Mouse (Mus musculus) CH12.LX (cell line): ENCODE measurements around the gene Tstd1. TPM values are rescaled to one million over a fixed set of nuclear protein-coding genes. Genes with fewer than 3 reads are reported as not detected.

Experiments used
- DNase-seq: peaks from one replicate; pipeline ENCODE4 v3.0.0-alpha.2; 2013; ENCODE audit errors: extremely low read depth
- H3K27ac ChIP-seq: 2 replicates; pipeline ENCODE4 v1.5.1; 2012; ENCODE audit warnings: low read depth, mild to moderate bottlenecking, control low read depth, moderate library complexity; ENCODE audit not compliant: insufficient read depth
- H3K27me3 ChIP-seq: replicated peaks from 2 replicates; pipeline ENCODE3; 2012; ENCODE audit warnings: inconsistent platforms
- H3K36me3 ChIP-seq, 2 experiments: replicated peaks in 1 of 2; 2 replicates each; pipeline versions ENCODE3 to v1.6.1; 2012; ENCODE audit warnings: inconsistent platforms in 1 of 2, low read length in 1 of 2, mild to moderate bottlenecking in 1 of 2, mixed read lengths in 1 of 2, moderate library complexity in 1 of 2; ENCODE audit not compliant: control insufficient read depth in 1 of 2, insufficient read depth in 1 of 2
- H3K4me1 ChIP-seq, 2 experiments: 2 replicates each; pipeline ENCODE4 v1.6.1; 2012; ENCODE audit warnings: inconsistent platforms in 1 of 2, moderate library complexity in 1 of 2; ENCODE audit not compliant: insufficient read depth in 2 of 2, control insufficient read depth in 1 of 2
- H3K4me2 ChIP-seq: 2 replicates; pipeline ENCODE4 v1.6.1; 2012; ENCODE audit warnings: low read depth, mild to moderate bottlenecking, control low read depth; ENCODE audit not compliant: poor library complexity, insufficient read depth, severe bottlenecking
- H3K4me3 ChIP-seq, 3 experiments: fragments of 150-350 bp in 1 of 3; sonication (generic) in 1 of 3; replicated peaks in 1 of 3; 2 replicates each; pipeline versions ENCODE3 to v1.5.1; 2011 to 2012; ENCODE audit warnings: low read depth in 2 of 3, low read length in 2 of 3, mild to moderate bottlenecking in 2 of 3, moderate library complexity in 2 of 3, control low read depth in 1 of 3, improper control_type of control experiment in 1 of 3, inconsistent platforms in 1 of 3, mixed read lengths in 1 of 3; ENCODE audit not compliant: poor library complexity in 1 of 3
- H3K79me2 ChIP-seq: replicated peaks from 2 replicates; pipeline ENCODE4 v1.6.1; 2012; ENCODE audit warnings: mild to moderate bottlenecking, moderate library complexity; ENCODE audit not compliant: control insufficient read depth, poor library complexity, insufficient read depth, severe bottlenecking; ENCODE audit errors: extremely low read depth
- H3K9ac ChIP-seq: 2 replicates; pipeline ENCODE4 v1.6.1; 2012; ENCODE audit warnings: low read depth, mild to moderate bottlenecking, control low read depth, moderate library complexity; ENCODE audit not compliant: insufficient read depth
- H3K9me3 ChIP-seq: replicated peaks from 2 replicates; pipeline ENCODE3; 2012; ENCODE audit warnings: low read length, inconsistent platforms, mixed read lengths
- CHD1 ChIP-seq: IDR thresholded peaks from 2 replicates; pipeline ENCODE4 v1.6.1; 2012; ENCODE audit warnings: low read depth, low read length, improper control_type of control experiment, inconsistent platforms
- CHD2 ChIP-seq: IDR thresholded peaks from 2 replicates; pipeline ENCODE4 v1.6.1; 2011; ENCODE audit warnings: low read length, improper control_type of control experiment
- CTCF ChIP-seq, 2 experiments: IDR thresholded peaks in 1 of 2; conservative IDR thresholded peaks in 1 of 2; 2 replicates each; pipeline ENCODE4 v1.5.1; 2011 to 2012; ENCODE audit warnings: low read depth in 2 of 2, low read length in 2 of 2, improper control_type of control experiment in 1 of 2, inconsistent platforms in 1 of 2, mild to moderate bottlenecking in 1 of 2, moderate library complexity in 1 of 2
- E2F4 ChIP-seq: IDR thresholded peaks from 2 replicates; pipeline ENCODE4 v1.6.1; 2011; ENCODE audit warnings: low read depth, low read length, improper control_type of control experiment; ENCODE audit not compliant: insufficient replicate concordance
- EP300 ChIP-seq: IDR thresholded peaks from 2 replicates; pipeline ENCODE4 v1.6.1; 2011; ENCODE audit warnings: low read length, improper control_type of control experiment
- ETS1 ChIP-seq: conservative IDR thresholded peaks from 2 replicates; pipeline ENCODE4 v1.6.1; 2012; ENCODE audit warnings: low read depth, mild to moderate bottlenecking, inconsistent platforms, low read length, improper control_type of control experiment, moderate library complexity
- GABPA ChIP-seq: IDR thresholded peaks from 2 replicates; pipeline ENCODE4 v1.6.1; 2012; ENCODE audit warnings: low read depth, low read length, improper control_type of control experiment, inconsistent platforms; ENCODE audit not compliant: insufficient replicate concordance
- JUN ChIP-seq: IDR thresholded peaks from 2 replicates; pipeline ENCODE4 v1.6.1; 2011; ENCODE audit warnings: low read depth, mild to moderate bottlenecking, low read length, improper control_type of control experiment, moderate library complexity; ENCODE audit not compliant: insufficient read depth
- KAT2A ChIP-seq: IDR thresholded peaks from 2 replicates; pipeline ENCODE4 v1.6.1; 2012; ENCODE audit warnings: low read length, improper control_type of control experiment, inconsistent platforms; ENCODE audit not compliant: insufficient replicate concordance
- MAX ChIP-seq: IDR thresholded peaks from 2 replicates; pipeline ENCODE4 v1.6.1; 2011; ENCODE audit warnings: low read length, improper control_type of control experiment
- MAZ ChIP-seq: IDR thresholded peaks from 2 replicates; pipeline ENCODE4 v1.6.1; 2012; ENCODE audit warnings: low read depth, mild to moderate bottlenecking, inconsistent platforms, low read length, improper control_type of control experiment, moderate library complexity
- MXI1 ChIP-seq: IDR thresholded peaks from 2 replicates; pipeline ENCODE4 v1.6.1; 2011; ENCODE audit warnings: mild to moderate bottlenecking, low read depth, low read length, improper control_type of control experiment
- NRF1 ChIP-seq: IDR thresholded peaks from 2 replicates; pipeline ENCODE4 v1.6.1; 2014; ENCODE audit warnings: low read depth, mild to moderate bottlenecking, inconsistent platforms, low read length, improper control_type of control experiment, moderate library complexity
- POLR2A ChIP-seq: IDR thresholded peaks from 2 replicates; pipeline ENCODE4 v1.6.1; 2011; ENCODE audit warnings: low read depth, mild to moderate bottlenecking, improper control_type of control experiment, low read length
- POLR2AphosphoS2 ChIP-seq: IDR thresholded peaks from 2 replicates; pipeline ENCODE4 v1.6.1; 2011; ENCODE audit warnings: low read depth, low read length, improper control_type of control experiment
- TBP ChIP-seq: conservative IDR thresholded peaks from 2 replicates; pipeline ENCODE4 v1.6.1; 2011; ENCODE audit warnings: low read depth, low read length, improper control_type of control experiment
- UBTF ChIP-seq: IDR thresholded peaks from 2 replicates; pipeline ENCODE4 v1.6.1; 2012; ENCODE audit warnings: low read depth, mild to moderate bottlenecking, inconsistent platforms, low read length, improper control_type of control experiment, moderate library complexity
- USF2 ChIP-seq: conservative IDR thresholded peaks from 2 replicates; pipeline ENCODE4 v1.6.1; 2011; ENCODE audit warnings: low read depth, low read length, improper control_type of control experiment
- ZC3H11A ChIP-seq: IDR thresholded peaks from 2 replicates; pipeline ENCODE4 v1.6.1; 2012; ENCODE audit warnings: low read depth, mild to moderate bottlenecking, inconsistent platforms, low read length, improper control_type of control experiment
- ZKSCAN1 ChIP-seq: IDR thresholded peaks from 2 replicates; pipeline ENCODE4 v1.6.1; 2012; ENCODE audit warnings: low read depth, inconsistent platforms, low read length, improper control_type of control experiment, borderline replicate concordance
- ZNF384 ChIP-seq: IDR thresholded peaks from 2 replicates; pipeline ENCODE4 v1.6.1; 2012; ENCODE audit warnings: low read depth, low read length, improper control_type of control experiment, inconsistent platforms
- dilution Hi-C: fragments of 300-500 bp; cut with MboI; formaldehyde crosslinking; loops from 2 replicates; pipeline ENCODE4 v1.14.3; 2020; ENCODE audit warnings: low sequenced_read_pairs; ENCODE audit not compliant: extremely low pct_unique_long_range_greater_than_20kb, extremely low pct_ligation_motif_present
- in situ Hi-C: fragments of 300-500 bp; cut with MboI; formaldehyde crosslinking; loops from 3 replicates; pipeline ENCODE4 v1.14.3; 2019; ENCODE audit warnings: low sequenced_read_pairs, low pct_ligation_motif_present, low pct_unique_long_range_greater_than_20kb, mixed read lengths
- polyA plus RNA-seq: library from polyadenylated mRNA; unstranded; fragments of >175 nt; gene quantifications from 2 replicates; pipeline ENCODE4 v1.2.1, GENCODE M21; 2012; ENCODE audit warnings: low read depth; ENCODE audit not compliant: insufficient read length
- total RNA-seq, 2 experiments: library from RNA; depleted of rRNA; stranded (reverse); fragments of 300-350 nt in 1 of 2; fragments of >200 nt in 1 of 2; gene quantifications; 2 replicates each; pipeline ENCODE4 v1.2.3; 2012 to 2014

The Tstd1 gene
- total and polyA plus RNA-seq, 3 experiments: 1.4 to 3.5 (median 2.5) TPM

DNA sequence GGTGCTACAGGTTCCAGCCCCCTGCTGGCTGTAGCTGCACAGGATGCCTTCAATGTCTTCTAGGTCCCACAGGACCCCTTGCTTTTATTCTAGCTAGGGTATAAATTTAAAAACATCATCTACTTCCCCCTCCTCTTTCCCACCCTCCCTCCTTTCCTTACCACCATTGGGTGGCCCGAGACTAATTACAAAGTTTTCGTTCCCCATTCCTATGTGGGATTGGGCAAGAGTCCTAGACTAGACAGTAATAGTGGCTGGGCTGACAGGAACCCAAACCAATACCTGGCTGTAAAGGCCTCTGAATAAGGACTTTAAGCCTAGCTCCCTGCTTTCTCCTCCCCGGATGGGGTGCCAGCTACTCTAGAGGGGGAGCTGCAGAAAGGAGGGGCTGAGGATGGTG is 44.5 kb downstream of the Tstd1 start:
- no peak overlapping the region for H3K4me2 ChIP-seq
- TF ChIP-seq POLR2A (no peak), E2F4 (no peak), EP300 (no peak), ZKSCAN1 (no peak), KAT2A (no peak), GABPA (no peak), MAZ (no peak), TBP (no peak), NRF1 (no peak), JUN (no peak), CHD1 (no peak), MAX (no peak), MXI1 (no peak), CTCF (conservative IDR thresholded peaks at IDR 0.05 in 1 of 2, IDR thresholded peaks at IDR 0.05 in 1 of 2; ENCODE audit: low read depth in 2 of 2, low read length in 2 of 2) (no peak), POLR2AphosphoS2 (no peak), ETS1 (no peak), UBTF (no peak), USF2 (no peak)
- TF ChIP-seq, all 38 proteins: peak for 0
- in situ Hi-C loops (no loop called here), dilution Hi-C loops (no loop called here)
- H3K9ac ChIP-seq: no peak overlapping the region
- no peak overlapping the region for H3K27ac ChIP-seq
- no peak for DNase-seq
- H3K4me1 ChIP-seq: peaks cover 0 to 14% of the 10 kb centered on the region in 2 experiments; a peak in 2 of 4 replicates
- H3K9me3 ChIP-seq: no peaks in the 10 kb centered on the region
- H3K79me2 ChIP-seq: no peaks in the 10 kb centered on the region
- no peaks in the 10 kb centered on the region for H3K36me3 ChIP-seq
- no peaks in the 10 kb centered on the region for H3K27me3 ChIP-seq
- H3K4me3 ChIP-seq: no peak overlapping the region

DNA sequence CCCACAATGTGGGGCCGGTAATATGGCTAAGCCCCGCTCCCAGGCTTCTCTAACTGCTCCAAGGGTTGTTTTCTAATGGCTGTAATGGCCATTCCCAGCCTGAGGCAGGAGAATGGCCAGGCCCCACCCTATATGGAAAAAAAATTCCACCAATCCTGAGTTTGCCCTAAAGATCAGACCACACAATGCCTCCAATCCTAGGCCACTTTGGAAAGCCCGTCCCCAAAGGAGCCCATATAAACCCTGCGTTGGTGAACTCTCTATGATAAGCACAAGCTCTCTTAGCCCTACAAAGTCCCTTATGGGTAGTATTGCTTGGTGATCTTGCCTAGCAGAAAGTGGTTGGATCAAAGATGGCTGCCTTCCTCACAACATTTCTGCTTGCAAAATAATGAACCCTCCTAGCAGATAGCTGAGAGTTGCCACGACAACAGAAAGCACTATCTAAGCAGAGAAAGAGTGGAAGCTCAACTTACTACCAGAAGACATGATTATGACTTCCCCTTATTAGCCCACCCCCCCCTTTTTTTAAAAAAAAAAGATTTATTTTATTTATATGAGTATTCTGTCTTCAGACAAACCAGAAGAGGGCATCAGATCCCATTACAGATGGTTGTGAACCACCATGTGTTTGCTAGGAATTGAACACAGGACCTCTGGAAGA is 47.2 kb downstream of the Tstd1 start:
- in situ Hi-C loops: no loop called here

More for the DNA sequence above, 47.2 kb downstream of the Tstd1 start:
- TF ChIP-seq CHD2: no peak
- no peak for TF ChIP-seq JUN
- TF ChIP-seq ZC3H11A: no peak
- TF ChIP-seq KAT2A: no peak
- no peak for TF ChIP-seq CTCF (conservative IDR thresholded peaks at IDR 0.05 in 1 of 2, IDR thresholded peaks at IDR 0.05 in 1 of 2; ENCODE audit: low read depth in 2 of 2, low read length in 2 of 2)
- no peak for TF ChIP-seq MXI1
- no peak for TF ChIP-seq MAZ
- TF ChIP-seq ETS1: no peak
- no peak for TF ChIP-seq GABPA
- no peak for TF ChIP-seq ZNF384
- H3K4me1 ChIP-seq: peaks cover 6 to 31% of the 10 kb centered on the region in 2 experiments; a peak in 3 of 4 replicates
- H3K4me3 ChIP-seq: no peak overlapping the region
- H3K27ac ChIP-seq: no peak overlapping the region
- H3K79me2 ChIP-seq: no peaks in the 10 kb centered on the region
- no peaks in the 10 kb centered on the region for H3K9me3 ChIP-seq
- no peaks in the 10 kb centered on the region for H3K36me3 ChIP-seq
- H3K27me3 ChIP-seq: no peaks in the 10 kb centered on the region
- no peak overlapping the region for H3K9ac ChIP-seq
- DNase-seq: no peak
- no peak overlapping the region for H3K4me2 ChIP-seq
- dilution Hi-C loops: no loop called here
